Mouse (Mus musculus) liver, adult 2 months (tissue): ENCODE data around the gene Dcst2.

ENCODE experiments used
- CTCF ChIP-seq: fragments of 200-500 bp; IDR thresholded peaks from 2 replicates; pipeline ENCODE4 v1.5.1; 2011; ENCODE audit warnings: low read depth, low read length, control low read depth
- POLR2A ChIP-seq: fragments of 200-500 bp; IDR thresholded peaks from 2 replicates; pipeline ENCODE4 v1.6.1; 2011; ENCODE audit warnings: low read length, control low read depth; ENCODE audit not compliant: insufficient read depth; ENCODE audit errors: extremely low read depth

DNA sequence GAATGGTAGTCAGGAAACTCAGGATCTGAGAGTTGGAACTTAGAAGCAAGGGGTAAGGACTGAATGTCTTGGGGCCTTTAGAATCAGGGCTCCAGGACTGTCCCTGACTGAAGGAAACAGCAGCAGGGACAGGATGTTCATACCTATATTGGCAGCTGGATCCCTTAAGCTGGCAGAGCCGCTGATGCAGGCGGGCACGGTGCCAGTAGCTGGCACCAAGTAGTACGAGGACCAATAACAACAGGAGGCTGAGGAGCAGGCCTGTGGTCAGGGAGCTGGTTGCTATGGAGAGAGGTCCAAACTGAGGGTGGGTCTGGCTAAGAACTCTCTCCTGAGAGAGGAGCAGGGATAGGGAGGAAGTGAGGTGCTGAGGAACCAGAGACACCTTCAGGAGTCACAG, 20.0 kb upstream of the Dcst2 start:
- no peak for TF ChIP-seq CTCF
- no peak for TF ChIP-seq POLR2A
